In the genomic region with DNA sequence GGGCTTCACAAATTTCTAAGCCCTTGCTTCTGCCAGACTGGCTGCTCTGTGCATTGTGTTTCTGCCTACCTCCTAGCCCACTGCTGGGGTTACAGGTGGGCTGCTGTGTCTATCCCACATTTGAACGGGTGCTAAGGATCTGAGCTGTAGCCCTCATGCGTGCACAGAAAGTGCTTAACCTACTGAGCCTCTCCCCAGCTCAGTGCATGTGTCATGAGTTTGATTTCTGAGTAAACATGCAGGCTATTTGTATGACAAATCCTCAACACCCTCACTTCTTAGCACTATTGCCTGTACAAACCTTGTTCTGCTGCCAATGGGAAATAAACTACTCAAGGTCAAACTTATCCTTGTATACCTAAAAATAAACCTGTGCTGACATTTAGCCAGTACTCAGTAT, we compare ENCODE assay signal across 25 mouse cellular contexts.
DNase-seq lines count a peak whose midpoint lies in the region; ATAC-seq and TF ChIP-seq lines count a peak whose summit lies in the region.
"Had no signal": no experiment of that assay in that cellular context is flagged by ENCODE, and none has a peak within 500 bp of the region (broad histone marks: within the 10 kb centered on the region; RNA-seq: fewer than 3 reads in every experiment).

No protein-coding gene starts in this region.

- no peak overlapping the region for H3K4me3 ChIP-seq in heart, postnatal 0 days (ENCODE audit: low read depth, low read length)
- no peak overlapping the region for H3K4me3 ChIP-seq in heart, embryonic 11.5 days (ENCODE audit: low read depth, low read length)
- no peak overlapping the region for H3K4me3 ChIP-seq in stomach, postnatal 0 days (ENCODE audit: low read depth, low read length)
- H3K4me3 ChIP-seq: embryonic facial prominence, embryonic 13.5 days; embryonic facial prominence, embryonic 15.5 days; erythroblast, embryonic 14.5 days; forebrain, embryonic 10.5 days; forebrain, embryonic 12.5 days had no signal

- no peak for ATAC-seq in heart, postnatal 0 days (ENCODE audit: insufficient read depth, low read depth)
- ATAC-seq in heart, embryonic 11.5 days (replicated peaks; ENCODE audit: insufficient number of reproducible peaks, low FRiP score, low TSS enrichment) = no peak
- peak; percentile 38; the same call in 1 of the 2 replicates for ATAC-seq in stomach, postnatal 0 days (ENCODE audit: low FRiP score, low TSS enrichment)
- ATAC-seq: CD4-positive, CD25-positive, alpha-beta regulatory T cell, adult 4 months; forebrain, embryonic 14.5 days; forebrain, embryonic 16.5 days had no signal

- no peak overlapping the region for H3K4me2 ChIP-seq in heart, postnatal 0 days (ENCODE audit: low read depth, low read length)
- no peak overlapping the region for H3K4me2 ChIP-seq in heart, embryonic 11.5 days
- H3K4me2 ChIP-seq in stomach, postnatal 0 days (replicated peaks; ENCODE audit: low read depth) = no peak overlapping the region
- H3K4me2 ChIP-seq: embryonic facial prominence, embryonic 13.5 days; embryonic facial prominence, embryonic 15.5 days; forebrain, embryonic 12.5 days had no signal

- H3K4me1 ChIP-seq in heart, postnatal 0 days (ENCODE audit: control insufficient read depth, insufficient read depth) = 0 out of 2 replicates have a peak, but pooled peaks cover 3% of the 10 kb centered on the region
- H3K4me1 ChIP-seq in heart, embryonic 11.5 days (ENCODE audit: control insufficient read depth, insufficient read depth, low read length) = no peaks in the 10 kb centered on the region
- no peaks in the 10 kb centered on the region for H3K4me1 ChIP-seq in stomach, postnatal 0 days (replicated peaks; ENCODE audit: control insufficient read depth, insufficient read depth)
- H3K4me1 ChIP-seq: embryonic facial prominence, embryonic 13.5 days; embryonic facial prominence, embryonic 15.5 days; forebrain, embryonic 10.5 days; forebrain, embryonic 12.5 days had no signal

- TF ChIP-seq CTCF in heart, postnatal 0 days (IDR thresholded peaks at IDR 0.05; ENCODE audit: low read depth) = no peak
- TF ChIP-seq CTCF in stomach, postnatal 0 days (IDR thresholded peaks at IDR 0.05; ENCODE audit: low read depth) = no peak

- no peaks in the 10 kb centered on the region for H3K9me3 ChIP-seq in heart, postnatal 0 days (replicated peaks; ENCODE audit: control insufficient read depth, low read length)
- H3K9me3 ChIP-seq in heart, embryonic 11.5 days (replicated peaks; ENCODE audit: control insufficient read depth, low read length) = no peaks in the 10 kb centered on the region
- no peaks in the 10 kb centered on the region for H3K9me3 ChIP-seq in stomach, postnatal 0 days (ENCODE audit: control insufficient read depth, low read length)
- H3K9me3 ChIP-seq: embryonic facial prominence, embryonic 13.5 days; embryonic facial prominence, embryonic 15.5 days; forebrain, embryonic 10.5 days; forebrain, embryonic 12.5 days had no signal

- DNase-seq in adrenal gland, adult 2 months = peak; percentile 21
- no peak for DNase-seq in adrenal gland, postnatal 10 days
- DNase-seq in heart, postnatal 0 days (ENCODE audit: low spot score) = peak; percentile 22
- no peak for DNase-seq in stomach, postnatal 0 days (ENCODE audit: low spot score)
- DNase-seq in ovary, postnatal 14 days (ENCODE audit: low spot score) = no peak
- DNase-seq: adrenal gland, adult 8-10 months; B cell, adult 2 months; cerebellum, adult 11 months; cerebellum, adult 18-20 months; cerebellum, adult 8-10 months; cerebellum, adult 9-11 months; cerebellum, postnatal 14 days; cerebellum, postnatal 36 days; embryo, embryonic 11 days had no signal

- no peak overlapping the region for H3K27ac ChIP-seq in heart, postnatal 0 days (ENCODE audit: low read depth)
- no peak overlapping the region for H3K27ac ChIP-seq in heart, embryonic 11.5 days (ENCODE audit: low read depth, low read length)
- H3K27ac ChIP-seq in stomach, postnatal 0 days (replicated peaks) = no peak overlapping the region
- H3K27ac ChIP-seq: embryonic facial prominence, embryonic 13.5 days; embryonic facial prominence, embryonic 15.5 days; forebrain, embryonic 10.5 days; forebrain, embryonic 12.5 days had no signal

- no peak for TF ChIP-seq EP300 in heart, postnatal 0 days (IDR thresholded peaks at IDR 0.05; ENCODE audit: low read depth)
- TF ChIP-seq EP300 in stomach, postnatal 0 days (optimal IDR thresholded peaks at IDR 0.05) = no peak

- no peak overlapping the region for H3K9ac ChIP-seq in heart, postnatal 0 days (replicated peaks; ENCODE audit: low read depth, low read length)
- no peak overlapping the region for H3K9ac ChIP-seq in heart, embryonic 11.5 days (ENCODE audit: low read depth, low read length)
- H3K9ac ChIP-seq in stomach, postnatal 0 days (ENCODE audit: low read length) = no peak overlapping the region
- H3K9ac ChIP-seq: embryonic facial prominence, embryonic 13.5 days; embryonic facial prominence, embryonic 15.5 days; forebrain, embryonic 12.5 days had no signal

- 65% methylated on average over 2 of the region's 2 CpGs for WGBS in heart, postnatal 0 days
- WGBS in heart, embryonic 11.5 days (ENCODE audit: insufficient replicate concordance) = 81% methylated on average over 2 of the region's 2 CpGs
- WGBS in stomach, postnatal 0 days = 35% methylated on average over 2 of the region's 2 CpGs

- no peaks in the 10 kb centered on the region for H3K36me3 ChIP-seq in heart, postnatal 0 days (replicated peaks; ENCODE audit: control insufficient read depth, insufficient read depth, low read length)
- no peaks in the 10 kb centered on the region for H3K36me3 ChIP-seq in heart, embryonic 11.5 days (ENCODE audit: control insufficient read depth, insufficient read depth, low read length)
- no peaks in the 10 kb centered on the region for H3K36me3 ChIP-seq in stomach, postnatal 0 days (ENCODE audit: control insufficient read depth, insufficient read depth, low read length)
- H3K36me3 ChIP-seq: embryonic facial prominence, embryonic 13.5 days; embryonic facial prominence, embryonic 15.5 days; forebrain, embryonic 10.5 days; forebrain, embryonic 12.5 days; G1E had no signal

- H3K27me3 ChIP-seq in heart, postnatal 0 days (ENCODE audit: control insufficient read depth, insufficient read depth, low read length) = no peaks in the 10 kb centered on the region
- no peaks in the 10 kb centered on the region for H3K27me3 ChIP-seq in heart, embryonic 11.5 days (ENCODE audit: control insufficient read depth, insufficient read depth, low read length)
- no peaks in the 10 kb centered on the region for H3K27me3 ChIP-seq in stomach, postnatal 0 days (ENCODE audit: control insufficient read depth, insufficient read depth, low read length)
- H3K27me3 ChIP-seq: CH12.LX; embryonic facial prominence, embryonic 13.5 days; embryonic facial prominence, embryonic 15.5 days; forebrain, embryonic 12.5 days had no signal

Comparison
In these comparisons a context has a peak if more than half of its experiments do, and no peak if none do; other contexts are left out.
1. DNase-seq: peak in adrenal gland, adult 2 months (single experiment) and heart, postnatal 0 days (single experiment); none in adrenal gland, postnatal 10 days (single experiment), stomach, postnatal 0 days (single experiment) and ovary, postnatal 14 days (single experiment).